17 mouse cellular contexts compared by ENCODE assay signal in the genomic region with DNA sequence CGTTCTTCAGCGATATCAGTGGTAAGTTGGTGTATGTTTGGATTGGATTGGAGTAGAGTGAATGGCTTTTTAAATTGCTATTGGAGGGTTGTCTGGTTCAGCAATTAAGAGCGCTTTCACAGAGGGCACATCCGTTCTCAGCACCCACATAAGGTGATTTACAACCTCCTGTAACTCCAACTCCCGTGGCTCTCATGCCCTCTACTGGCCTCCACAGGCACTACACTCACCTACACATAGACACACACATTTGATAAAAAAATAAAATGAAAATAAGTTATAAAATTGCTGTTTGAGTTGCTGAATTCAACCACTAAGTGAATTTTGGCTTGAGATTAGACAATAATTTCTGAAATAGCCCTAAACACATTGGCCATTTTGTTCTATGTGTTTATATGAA. TPM values are rescaled to one million over a fixed set of nuclear protein-coding genes. Genes with fewer than 3 reads are reported as not detected.
DNase-seq lines count a peak whose midpoint lies in the region; ATAC-seq and TF ChIP-seq lines count a peak whose summit lies in the region.
"Had no signal": no experiment of that assay in that cellular context is flagged by ENCODE, and none has a peak within 500 bp of the region (broad histone marks: within the 10 kb centered on the region; RNA-seq: fewer than 3 reads in every experiment).

No protein-coding gene starts in this region.

- no peak for ATAC-seq in kidney, postnatal 0 days (replicated peaks; ENCODE audit: low FRiP score, low read depth)
- ATAC-seq in neural tube, embryonic 15.5 days (ENCODE audit: low FRiP score): no peak
- no peak for ATAC-seq in midbrain, embryonic 11.5 days (ENCODE audit: low FRiP score)
- ATAC-seq: hindbrain, embryonic 16.5 days had no signal

- no peak overlapping the region for H3K4me2 ChIP-seq in kidney, postnatal 0 days (ENCODE audit: low read length)
- no peak overlapping the region for H3K4me2 ChIP-seq in neural tube, embryonic 15.5 days
- no peak overlapping the region for H3K4me2 ChIP-seq in midbrain, embryonic 11.5 days
- H3K4me2 ChIP-seq: forebrain, embryonic 12.5 days; liver, embryonic 15.5 days had no signal

- DNase-seq in kidney, postnatal 0 days (ENCODE audit: low spot score): no peak
- DNase-seq in kidney, postnatal 25 days: no peak
- DNase-seq in thymus, postnatal 4 days: peak; percentile 65
- DNase-seq in thymus, postnatal 0 days (ENCODE audit: low spot score): no peak
- no peak for DNase-seq in embryo, embryonic 10 days (ENCODE audit: low spot score)
- no peak for DNase-seq in midbrain, embryonic 11.5 days (ENCODE audit: low spot score, missing footprints)
- DNase-seq: adrenal gland, postnatal 14 days; cerebellum, adult 18-20 months; gastrocnemius, postnatal 10 days; kidney, postnatal 36 days had no signal

- peak; percentile 46; the same call in 1 of the 2 replicates for TF ChIP-seq CTCF in kidney, postnatal 0 days (IDR thresholded peaks at IDR 0.05; ENCODE audit: low read depth)
- peak; percentile 42; the same call in 1 of the 2 replicates for TF ChIP-seq CTCF in bone marrow, adult 2 months (IDR thresholded peaks at IDR 0.05; ENCODE audit: control insufficient read depth, insufficient read depth, low read length)

- no peak for TF ChIP-seq POLR2A in bone marrow, adult 2 months (IDR thresholded peaks at IDR 0.05; ENCODE audit: borderline replicate concordance, control insufficient read depth, low read depth, low read length)

- H3K9me3 ChIP-seq in kidney, postnatal 0 days (replicated peaks; ENCODE audit: low read length): no peaks in the 10 kb centered on the region
- H3K9me3 ChIP-seq in neural tube, embryonic 15.5 days (replicated peaks): no peaks in the 10 kb centered on the region
- no peaks in the 10 kb centered on the region for H3K9me3 ChIP-seq in midbrain, embryonic 11.5 days (ENCODE audit: control insufficient read depth, low read length)
- H3K9me3 ChIP-seq: liver, embryonic 15.5 days had no signal

- peaks cover 14% of the 10 kb centered on the region; the same call in 1 of the 2 replicates for H3K27me3 ChIP-seq in kidney, postnatal 0 days (ENCODE audit: insufficient read depth, low read length)
- H3K27me3 ChIP-seq in neural tube, embryonic 15.5 days (replicated peaks): peaks cover 32% of the 10 kb centered on the region
- peaks cover 17% of the 10 kb centered on the region for H3K27me3 ChIP-seq in midbrain, embryonic 11.5 days (ENCODE audit: control insufficient read depth, insufficient read depth, low read length)

- 80% methylated on average over 5 of the region's 5 CpGs for WGBS in kidney, postnatal 0 days
- WGBS in bone marrow, adult 2 months: 73% methylated on average over 5 of the region's 5 CpGs
- WGBS in neural tube, embryonic 15.5 days: 81% methylated on average over 5 of the region's 5 CpGs
- 82% methylated on average over 5 of the region's 5 CpGs for WGBS in midbrain, embryonic 11.5 days

- H3K9ac ChIP-seq in kidney, postnatal 0 days (ENCODE audit: low read depth, low read length): no peak overlapping the region
- H3K9ac ChIP-seq in neural tube, embryonic 15.5 days (replicated peaks): no peak overlapping the region
- H3K9ac ChIP-seq in midbrain, embryonic 11.5 days (ENCODE audit: low read length): no peak overlapping the region
- H3K9ac ChIP-seq: forebrain, embryonic 12.5 days; liver, embryonic 15.5 days had no signal

- H3K4me3 ChIP-seq in kidney, postnatal 0 days (replicated peaks; ENCODE audit: low read depth, low read length): no peak overlapping the region
- no peak overlapping the region for H3K4me3 ChIP-seq in bone marrow, adult 2 months (replicated peaks; ENCODE audit: control insufficient read depth, low read depth, low read length)
- no peak overlapping the region for H3K4me3 ChIP-seq in neural tube, embryonic 15.5 days (replicated peaks)
- no peak overlapping the region for H3K4me3 ChIP-seq in midbrain, embryonic 11.5 days (ENCODE audit: low read depth, low read length)
- H3K4me3 ChIP-seq: forebrain, embryonic 12.5 days; liver, embryonic 15.5 days had no signal

- no peaks in the 10 kb centered on the region for H3K36me3 ChIP-seq in kidney, postnatal 0 days (ENCODE audit: insufficient read depth, low read length)
- H3K36me3 ChIP-seq in neural tube, embryonic 15.5 days: no peaks in the 10 kb centered on the region
- no peaks in the 10 kb centered on the region for H3K36me3 ChIP-seq in midbrain, embryonic 11.5 days (ENCODE audit: control insufficient read depth, insufficient read depth, low read length)
- H3K36me3 ChIP-seq: forebrain, embryonic 12.5 days; liver, embryonic 15.5 days had no signal

- H3K27ac ChIP-seq in kidney, postnatal 0 days: no peak overlapping the region
- H3K27ac ChIP-seq in bone marrow, adult 2 months (ENCODE audit: control insufficient read depth, insufficient read depth, low read depth, low read length, poor library complexity): no peak overlapping the region
- no peak overlapping the region for H3K27ac ChIP-seq in neural tube, embryonic 15.5 days (replicated peaks)
- no peak overlapping the region for H3K27ac ChIP-seq in midbrain, embryonic 11.5 days (ENCODE audit: low read depth, low read length)
- H3K27ac ChIP-seq: forebrain, embryonic 12.5 days; liver, embryonic 15.5 days had no signal

- H3K4me1 ChIP-seq in kidney, postnatal 0 days (replicated peaks; ENCODE audit: insufficient read depth, low read length): no peaks in the 10 kb centered on the region
- no peaks in the 10 kb centered on the region; the same call in 1 of the 2 replicates for H3K4me1 ChIP-seq in bone marrow, adult 2 months (ENCODE audit: control insufficient read depth, insufficient read depth, low read length)
- H3K4me1 ChIP-seq in neural tube, embryonic 15.5 days: peaks cover 2% of the 10 kb centered on the region
- H3K4me1 ChIP-seq in midbrain, embryonic 11.5 days (ENCODE audit: control insufficient read depth, insufficient read depth, low read length): no peaks in the 10 kb centered on the region; the same call in 1 of the 2 replicates
- H3K4me1 ChIP-seq: liver, embryonic 15.5 days had no signal

RNA-seq across cellular contexts. Expression of a gene that starts 5.5 kb away (rescaled TPM):
- polyA plus RNA-seq in kidney, postnatal 0 days (2015; fragmentation: Nextera tagmentation; extraction: Ambion mirVana): 0.26 and 0.29 TPM in 2 replicates
- polyA plus RNA-seq in thymus, postnatal 0 days (2015; fragmentation: Nextera tagmentation; extraction: Ambion mirVana): 42.6 and 59.5 TPM in 2 replicates
- 13.3 and 41.7 TPM in 2 replicates for polyA plus RNA-seq in bone marrow, adult 2 months (2011; ENCODE audit: insufficient read depth, insufficient read length, low replicate concordance, missing spikeins)
- 0.18 and 1.3 TPM in 2 replicates for polyA plus RNA-seq in neural tube, embryonic 15.5 days (2015; fragmentation: Nextera tagmentation; extraction: Ambion mirVana)
- 0.07 and 0.18 TPM in 2 replicates for polyA plus RNA-seq in midbrain, embryonic 11.5 days (2014; fragmentation: Nextera tagmentation; extraction: Ambion mirVana)

RNA-seq across cellular contexts. Expression of a gene that starts 10.6 kb away (rescaled TPM):
- polyA plus RNA-seq in kidney, postnatal 0 days (2015; fragmentation: Nextera tagmentation; extraction: Ambion mirVana): 0.43 and 0.64 TPM in 2 replicates
- 2.3 and 2.4 TPM in 2 replicates for polyA plus RNA-seq in thymus, postnatal 0 days (2015; fragmentation: Nextera tagmentation; extraction: Ambion mirVana)
- 2.2 and 6.5 TPM in 2 replicates for polyA plus RNA-seq in bone marrow, adult 2 months (2011; ENCODE audit: insufficient read depth, insufficient read length, low replicate concordance, missing spikeins)
- polyA plus RNA-seq in neural tube, embryonic 15.5 days (2015; fragmentation: Nextera tagmentation; extraction: Ambion mirVana): 0.45 TPM in 1 of 2 replicates, not detected in the other
- 0.23 and 0.26 TPM in 2 replicates for polyA plus RNA-seq in midbrain, embryonic 11.5 days (2014; fragmentation: Nextera tagmentation; extraction: Ambion mirVana)
- polyA plus RNA-seq: forebrain, embryonic 12.5 days had no signal

RNA-seq across cellular contexts. Expression of a gene that starts 46.8 kb away (rescaled TPM):
- 50.1 and 51.3 TPM in 2 replicates for polyA plus RNA-seq in kidney, postnatal 0 days (2015; fragmentation: Nextera tagmentation; extraction: Ambion mirVana)
- 37.6 and 38.5 TPM in 2 replicates for polyA plus RNA-seq in thymus, postnatal 0 days (2015; fragmentation: Nextera tagmentation; extraction: Ambion mirVana)
- 41.1 and 41.2 TPM in 2 replicates for polyA plus RNA-seq in bone marrow, adult 2 months (2011; ENCODE audit: insufficient read depth, insufficient read length, low replicate concordance, missing spikeins)
- polyA plus RNA-seq in neural tube, embryonic 15.5 days (2015; fragmentation: Nextera tagmentation; extraction: Ambion mirVana): 92.9 and 99.8 TPM in 2 replicates
- polyA plus RNA-seq in midbrain, embryonic 11.5 days (2014; fragmentation: Nextera tagmentation; extraction: Ambion mirVana): 9.7 and 12.0 TPM in 2 replicates

RNA-seq across cellular contexts. Expression of a gene that starts 57.8 kb away (rescaled TPM):
- polyA plus RNA-seq in kidney, postnatal 0 days (2015; fragmentation: Nextera tagmentation; extraction: Ambion mirVana): not detected in 2 replicates
- not detected in 2 replicates for polyA plus RNA-seq in thymus, postnatal 0 days (2015; fragmentation: Nextera tagmentation; extraction: Ambion mirVana)
- polyA plus RNA-seq in bone marrow, adult 2 months (2011; ENCODE audit: insufficient read depth, insufficient read length, low replicate concordance, missing spikeins): not detected in 2 replicates
- not detected in 2 replicates for polyA plus RNA-seq in neural tube, embryonic 15.5 days (2015; fragmentation: Nextera tagmentation; extraction: Ambion mirVana)
- polyA plus RNA-seq in midbrain, embryonic 11.5 days (2014; fragmentation: Nextera tagmentation; extraction: Ambion mirVana): not detected in 2 replicates
- polyA plus RNA-seq: embryonic facial prominence, embryonic 11.5 days; forebrain, embryonic 12.5 days; heart, embryonic 16.5 days; hindbrain, embryonic 16.5 days; liver, embryonic 15.5 days had no signal
